Mouse (Mus musculus) embryonic facial prominence, embryonic 14.5 days (tissue): ENCODE data around the gene Lrmda. TPM values are rescaled to one million over a fixed set of nuclear protein-coding genes. Genes with fewer than 3 reads are reported as not detected.

Experiments used
- ATAC-seq: fragments of 200-750 bp; cut with Nextera tagmentation; 2 replicates; pipeline ENCODE4 v1.8.0; 2017; ENCODE audit warnings: low read depth, moderate number of reproducible peaks, moderate TSS enrichment
- DNase-seq: peaks from one replicate; pipeline ENCODE4 v3.0.0-alpha.2; 2015; ENCODE audit warnings: low spot score
- H3K27ac ChIP-seq: fragments of 300-500 bp; sonication (generic); replicated peaks from 2 replicates; pipeline ENCODE4 v1.5.1; 2014; ENCODE audit warnings: low read depth, mild to moderate bottlenecking, low read length, moderate library complexity
- H3K27me3 ChIP-seq: fragments of 300-500 bp; sonication (generic); replicated peaks from 2 replicates; pipeline ENCODE4 v1.6.1; 2014; ENCODE audit warnings: low read length; ENCODE audit not compliant: control insufficient read depth, insufficient read depth
- H3K36me3 ChIP-seq: fragments of 300-500 bp; sonication (generic); 2 replicates; pipeline ENCODE4 v1.6.1; 2014; ENCODE audit warnings: low read length, mixed read lengths; ENCODE audit not compliant: control insufficient read depth, insufficient read depth
- H3K4me1 ChIP-seq: fragments of 300-500 bp; sonication (generic); 2 replicates; pipeline ENCODE4 v1.6.1; 2014; ENCODE audit warnings: antibody characterized with exemption, low read length; ENCODE audit not compliant: control insufficient read depth, insufficient read depth
- H3K4me2 ChIP-seq: fragments of 300-500 bp; sonication (generic); 2 replicates; pipeline ENCODE4 v1.6.1; 2014; ENCODE audit warnings: low read depth, mild to moderate bottlenecking, low read length, moderate library complexity, mixed read lengths
- H3K4me3 ChIP-seq: fragments of 300-500 bp; sonication (generic); 2 replicates; pipeline ENCODE4 v1.5.1; 2014; ENCODE audit warnings: low read depth, mild to moderate bottlenecking, low read length
- H3K9ac ChIP-seq: fragments of 300-500 bp; sonication (generic); 2 replicates; pipeline ENCODE4 v1.6.1; 2014; ENCODE audit warnings: low read depth, mild to moderate bottlenecking, low read length, moderate library complexity, mixed read lengths
- H3K9me3 ChIP-seq: fragments of 300-500 bp; sonication (generic); 2 replicates; pipeline ENCODE4 v1.6.1; 2016; ENCODE audit warnings: low read length; ENCODE audit not compliant: control insufficient read depth
- WGBS: fragments of 180-500 bp; shearing (Covaris S2); extraction: QIAGEN DNeasy Blood & Tissue Kit; methylation state at CpG from one replicate; pipeline ENCODE4 v1.1.7; 2014; 5-methylcytosine and 5-hydroxymethylcytosine counted together
- polyA plus RNA-seq: library from polyadenylated mRNA; unstranded; fragments of >200 nt; fragmentation: Nextera tagmentation; extraction: Ambion mirVana; gene quantifications from 2 replicates; pipeline ENCODE4 v1.2.1, GENCODE M21; 2014

Lrmda gene
- polyA plus RNA-seq, 1 experiment from 2014 or later, result 0.24 TPM

DNA sequence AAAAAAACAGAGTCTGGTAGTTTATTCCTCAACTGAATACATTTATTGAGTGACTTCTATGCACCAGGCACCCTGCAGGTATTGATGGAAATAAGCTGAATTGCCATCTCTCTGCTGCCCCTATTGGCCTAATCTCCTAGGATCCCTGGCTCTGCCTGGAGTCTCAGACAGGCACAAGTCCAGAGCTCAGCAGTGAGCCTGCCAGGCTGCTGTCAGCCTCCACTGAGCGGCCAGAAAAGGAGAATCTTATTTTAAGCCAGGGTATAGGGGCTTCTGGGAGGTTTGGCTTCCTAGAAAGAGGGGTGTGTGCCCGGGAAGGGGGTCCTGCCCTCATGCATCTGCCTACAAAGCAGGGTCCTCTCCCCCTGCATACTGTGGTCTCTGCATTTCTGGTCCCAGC is 1.4 kb downstream of the Lrmda start:
- Histone ChIP-seq H3K4me3 (no peak overlapping the region), H3K36me3 (no peaks in the 10 kb centered on the region), H3K27ac (no peak overlapping the region), H3K4me1 (peaks cover 7% of the 10 kb centered on the region), H3K27me3 (peaks cover 8% of the 10 kb centered on the region; the same call in 1 of the 2 replicates), H3K4me2 (no peak overlapping the region), H3K9ac (no peak overlapping the region), H3K9me3 (no peaks in the 10 kb centered on the region)
- 26% methylated on average over 2 of the region's 2 CpGs for WGBS
- DNase-seq (peak; percentile 52), ATAC-seq (0 out of 2 replicates have a peak, but pooled peaks have one; percentile 30)

GRCm38 (mm10) chr14:22023533-22023932 is 4.0 kb downstream of the Lrmda start:
- H3K36me3 ChIP-seq, result no peaks in the 10 kb centered on the region

DNA sequence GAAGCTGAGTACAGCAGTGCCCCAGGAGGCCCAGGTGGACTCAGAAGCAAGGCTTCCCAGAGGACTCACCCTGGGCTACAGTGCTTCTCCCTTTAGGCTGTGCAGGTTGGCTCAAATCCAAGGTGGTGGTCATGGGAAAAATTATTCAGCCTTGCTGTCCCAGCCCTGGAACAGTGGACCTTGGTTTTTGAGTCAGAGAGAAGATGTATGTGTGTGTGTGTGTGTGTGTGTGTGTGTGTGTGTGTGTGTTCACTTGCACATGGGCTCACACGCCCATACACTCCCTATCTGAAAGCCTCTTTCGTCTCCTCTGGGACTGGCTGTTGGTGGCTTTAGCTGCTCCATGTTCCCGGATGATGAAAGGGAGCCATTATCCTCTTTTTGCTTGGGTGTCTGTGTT is 16.4 kb downstream of the Lrmda start:
- Histone ChIP-seq H3K4me3 (no peak overlapping the region), H3K27me3 (peaks cover 11% of the 10 kb centered on the region; the same call in 1 of the 2 replicates), H3K4me2 (peak overlapping the region; percentile 10; the same call in 1 of the 2 replicates), H3K27ac (no peak overlapping the region), H3K4me1 (peaks cover 8% of the 10 kb centered on the region), H3K9me3 (no peaks in the 10 kb centered on the region), H3K9ac (no peak overlapping the region), H3K36me3 (no peaks in the 10 kb centered on the region)
- DNase-seq (no peak), ATAC-seq (peak; percentile 55; the same call in 1 of the 2 replicates)
- 35% methylated on average over 3 of the region's 3 CpGs for WGBS

More at GRCm38 (mm10) chr14:22023533-22023932, 4.0 kb downstream of the Lrmda start:
- Histone ChIP-seq H3K27me3 (peaks cover 8% of the 10 kb centered on the region; the same call in 1 of the 2 replicates), H3K4me1 (peaks cover 7% of the 10 kb centered on the region), H3K4me3 (no peak overlapping the region), H3K4me2 (no peak overlapping the region), H3K9me3 (no peaks in the 10 kb centered on the region), H3K27ac (no peak overlapping the region), H3K9ac (no peak overlapping the region)
- DNase-seq, result no peak
- no peak for ATAC-seq
- 77% methylated on average over 4 of the region's 4 CpGs for WGBS

DNA sequence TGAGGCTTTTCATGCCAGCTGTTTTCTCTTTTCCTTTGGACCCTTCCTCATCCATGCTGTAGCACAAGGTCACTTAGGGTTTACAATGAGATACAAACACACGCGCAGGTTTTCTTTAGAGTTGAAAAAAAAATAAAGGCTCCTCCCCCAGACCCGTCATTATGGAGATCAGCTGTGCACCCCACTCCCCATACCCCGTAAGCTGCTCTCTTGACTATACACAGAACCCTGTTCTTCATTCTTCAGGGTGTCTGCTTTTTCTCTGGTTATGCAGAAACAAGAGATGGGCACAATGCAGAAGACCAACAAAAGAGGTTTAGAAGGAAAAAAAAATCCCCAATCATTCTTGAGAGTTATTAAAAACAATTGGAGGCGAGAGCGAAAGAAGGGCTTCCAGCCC is 16.8 kb downstream of the Lrmda start:
- Histone ChIP-seq H3K4me3 (no peak overlapping the region), H3K4me1 (peaks cover 8% of the 10 kb centered on the region), H3K27me3 (peaks cover 11% of the 10 kb centered on the region; the same call in 1 of the 2 replicates), H3K9ac (no peak overlapping the region), H3K36me3 (no peaks in the 10 kb centered on the region), H3K27ac (no peak overlapping the region), H3K9me3 (no peaks in the 10 kb centered on the region), H3K4me2 (peak overlapping the region; percentile 10; the same call in 1 of the 2 replicates)
- WGBS, result 40% methylated on average over 6 of the region's 6 CpGs
- DNase-seq, result no peak
- ATAC-seq, result no peak

DNA sequence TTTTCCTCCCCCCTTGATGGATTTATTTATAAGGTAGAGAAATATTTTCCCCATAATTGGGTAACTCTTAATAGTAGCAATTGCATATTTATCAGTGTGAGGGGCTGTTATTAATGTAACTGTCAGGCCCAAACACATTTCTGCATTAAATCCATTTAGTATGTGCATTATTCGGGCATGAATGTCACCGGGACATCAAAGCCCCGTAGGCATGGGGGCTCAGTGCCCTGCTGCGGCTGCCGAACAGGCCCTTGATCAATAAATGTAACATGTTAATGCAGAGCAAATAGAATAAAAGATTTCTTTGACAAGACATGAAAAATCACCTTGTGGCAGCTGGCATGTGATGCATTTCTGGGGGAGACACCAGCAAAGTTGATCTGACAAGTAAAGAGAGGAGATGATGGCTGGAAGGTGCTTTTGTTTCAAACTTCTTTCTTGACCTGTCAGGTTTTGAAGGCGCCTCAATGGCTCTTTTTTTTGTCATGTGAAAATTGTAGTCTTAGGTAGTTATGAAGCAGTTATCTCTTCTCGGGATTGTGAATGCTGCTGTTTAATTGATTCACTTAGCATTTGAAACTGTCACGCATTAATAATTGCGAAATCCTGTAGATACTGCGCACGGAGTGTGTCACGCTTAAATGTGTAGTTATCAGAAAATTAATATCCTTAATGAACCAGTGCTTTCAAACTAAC is 17.4 kb downstream of the Lrmda start:
- H3K4me1 ChIP-seq, result peaks cover 8% of the 10 kb centered on the region
- ATAC-seq (no peak), DNase-seq (no peak)
- H3K9me3 ChIP-seq, result no peaks in the 10 kb centered on the region
- WGBS, result 64% methylated on average over 12 of the region's 12 CpGs
- no peaks in the 10 kb centered on the region for H3K36me3 ChIP-seq
- H3K9ac ChIP-seq, result no peak overlapping the region
- no peak overlapping the region for H3K27ac ChIP-seq
- peaks cover 11% of the 10 kb centered on the region; the same call in 1 of the 2 replicates for H3K27me3 ChIP-seq
- peak overlapping the region; percentile 3; the same call in 1 of the 2 replicates for H3K4me2 ChIP-seq
- H3K4me3 ChIP-seq, result no peak overlapping the region

DNA sequence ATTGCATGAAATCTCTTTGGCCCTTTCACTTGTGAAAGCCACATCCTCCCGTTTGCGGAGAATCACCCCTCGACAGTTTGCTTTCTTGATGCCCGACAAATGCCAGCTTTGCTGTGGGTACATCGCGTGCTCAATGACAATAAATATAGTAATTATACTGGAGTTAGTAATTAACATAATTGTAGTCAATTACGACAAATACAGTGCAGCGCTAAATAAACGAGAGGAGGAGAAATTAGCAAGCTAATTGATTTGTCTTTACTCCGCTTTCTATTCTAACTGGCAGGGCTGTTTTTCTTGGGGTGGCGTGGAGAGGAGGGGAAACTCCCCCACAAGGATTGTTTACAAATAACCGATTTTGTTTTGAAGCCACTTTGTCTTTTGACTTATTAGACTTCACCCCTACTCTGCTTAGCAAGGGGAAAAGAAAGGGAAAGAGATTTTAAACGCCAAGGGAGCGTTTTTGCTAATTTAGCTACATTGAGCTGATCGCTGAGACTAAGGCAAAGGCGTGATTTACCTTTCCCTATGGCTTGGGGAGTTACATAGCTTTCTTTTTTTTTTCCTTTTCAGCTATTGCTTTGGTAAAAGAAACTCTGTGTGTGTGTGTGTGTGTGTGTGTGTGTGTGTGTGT is 18.1 kb downstream of the Lrmda start:
- DNase-seq, result no peak
- no peaks in the 10 kb centered on the region for H3K36me3 ChIP-seq
- 63% methylated on average over 16 of the region's 16 CpGs for WGBS
- ATAC-seq, result no peak
- H3K4me2 ChIP-seq, result peak overlapping the region; percentile 3; the same call in 1 of the 2 replicates
- no peaks in the 10 kb centered on the region for H3K9me3 ChIP-seq
- no peak overlapping the region for H3K4me3 ChIP-seq
- H3K27me3 ChIP-seq, result peaks cover 11% of the 10 kb centered on the region; the same call in 1 of the 2 replicates
- H3K4me1 ChIP-seq, result peaks cover 8% of the 10 kb centered on the region
- no peak overlapping the region for H3K9ac ChIP-seq
- H3K27ac ChIP-seq, result no peak overlapping the region

GRCm38 (mm10) chr14:22042146-22042545 is 22.6 kb downstream of the Lrmda start:
- H3K9ac ChIP-seq, result no peak overlapping the region
- no peak overlapping the region for H3K4me3 ChIP-seq
- H3K4me2 ChIP-seq, result no peak overlapping the region
- H3K36me3 ChIP-seq, result no peaks in the 10 kb centered on the region
- H3K4me1 ChIP-seq, result no peaks in the 10 kb centered on the region
- H3K27ac ChIP-seq, result no peak overlapping the region
- DNase-seq (no peak), ATAC-seq (no peak)
- 83% methylated on average over 6 of the region's 6 CpGs for WGBS
- H3K27me3 ChIP-seq, result peaks cover 8% of the 10 kb centered on the region; the same call in 1 of the 2 replicates
- H3K9me3 ChIP-seq, result no peaks in the 10 kb centered on the region

DNA sequence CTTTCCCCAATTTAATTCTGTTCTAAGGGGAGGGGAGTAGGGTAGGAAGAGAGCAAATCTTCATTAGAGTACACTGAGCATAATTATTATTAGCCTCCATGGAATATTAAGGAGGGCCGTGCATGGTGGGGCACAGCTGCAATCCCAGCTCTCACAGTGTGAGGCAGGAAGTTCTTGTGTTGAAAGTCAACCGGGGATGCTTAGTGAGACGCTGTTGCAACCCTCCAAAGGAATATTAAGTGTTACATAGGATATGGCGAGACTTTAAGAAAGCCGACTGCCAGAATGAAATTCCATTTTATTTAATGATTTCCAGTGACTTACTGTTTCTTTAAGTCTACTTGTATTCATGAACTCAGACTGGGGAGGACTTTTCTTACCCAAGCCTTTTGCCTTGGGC is 23.9 kb downstream of the Lrmda start:
- Histone ChIP-seq H3K36me3 (no peaks in the 10 kb centered on the region), H3K4me3 (no peak overlapping the region), H3K9me3 (no peaks in the 10 kb centered on the region), H3K9ac (no peak overlapping the region), H3K27me3 (peaks cover under 1% of the 10 kb centered on the region; the same call in 1 of the 2 replicates), H3K4me2 (no peak overlapping the region), H3K27ac (no peak overlapping the region), H3K4me1 (no peaks in the 10 kb centered on the region)
- WGBS, result 60% methylated on average over 5 of the region's 5 CpGs
- no peak for DNase-seq
- ATAC-seq, result no peak
